Mouse (Mus musculus): ENCODE measurements at regions not wholly inside any gene's neighbourhood (a gene's known extent, or its start where the extent isn't known, plus 50 kb on each side); places are given as distances from the start of the nearest gene placed in this dataset.

DNA sequence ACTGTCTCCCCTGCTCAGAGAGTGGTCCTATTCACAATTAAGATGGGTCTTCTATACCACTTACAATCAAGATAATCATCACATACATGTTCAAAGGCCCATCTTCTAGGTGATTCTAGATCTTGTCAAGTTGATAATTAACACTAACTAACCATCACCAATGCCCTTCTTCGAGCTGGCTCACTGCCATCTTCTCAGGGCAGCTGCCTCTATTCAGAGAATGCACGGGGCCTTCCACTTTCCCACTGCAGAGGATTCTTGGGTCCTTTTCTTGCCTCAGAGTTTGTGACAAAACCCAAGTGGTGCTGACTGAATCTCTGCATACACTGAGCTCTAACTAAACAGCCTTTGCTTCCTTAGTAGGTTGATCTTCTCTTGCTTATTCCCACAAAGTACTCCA is 142.4 kb downstream of the Gm19410 start:
- no peaks in the 10 kb centered on the region for H3K36me3 ChIP-seq (replicated peaks; ENCODE audit: control insufficient read depth, insufficient read depth, low read depth)
- no peak overlapping the region for H3K4me3 ChIP-seq (ENCODE audit: insufficient read depth in 1 of 2, low read depth in 2 of 2, low read length in 2 of 2)
- H3K4me2 ChIP-seq (ENCODE audit: low read depth) = no peak overlapping the region
- TF ChIP-seq EP300 (IDR thresholded peaks at IDR 0.05; ENCODE audit: low read depth) = no peak
- no peak for TF ChIP-seq CTCF (IDR thresholded peaks at IDR 0.05; ENCODE audit: low read depth)
- no peaks in the 10 kb centered on the region for H3K27me3 ChIP-seq (ENCODE audit: control insufficient read depth, insufficient read depth, low read length)
- no peak overlapping the region for H3K27ac ChIP-seq
- 53% methylated on average over 2 of the region's 2 CpGs for WGBS (ENCODE audit: insufficient replicate concordance)
- H3K9me3 ChIP-seq (ENCODE audit: control insufficient read depth, low read length) = no peaks in the 10 kb centered on the region
- H3K4me1 ChIP-seq (replicated peaks; ENCODE audit: control insufficient read depth in 2 of 2, insufficient read depth in 2 of 2, low read length in 1 of 2) = peaks cover 0 to 4% of the 10 kb centered on the region in 2 experiments; a peak in 1 of 4 replicates
- no peak for ATAC-seq (ENCODE audit: insufficient read depth)
- DNase-seq (ENCODE audit: low read depth in 3 of 3, low spot score in 3 of 3) = no peak
- no peak overlapping the region for H3K9ac ChIP-seq (replicated peaks)

DNA sequence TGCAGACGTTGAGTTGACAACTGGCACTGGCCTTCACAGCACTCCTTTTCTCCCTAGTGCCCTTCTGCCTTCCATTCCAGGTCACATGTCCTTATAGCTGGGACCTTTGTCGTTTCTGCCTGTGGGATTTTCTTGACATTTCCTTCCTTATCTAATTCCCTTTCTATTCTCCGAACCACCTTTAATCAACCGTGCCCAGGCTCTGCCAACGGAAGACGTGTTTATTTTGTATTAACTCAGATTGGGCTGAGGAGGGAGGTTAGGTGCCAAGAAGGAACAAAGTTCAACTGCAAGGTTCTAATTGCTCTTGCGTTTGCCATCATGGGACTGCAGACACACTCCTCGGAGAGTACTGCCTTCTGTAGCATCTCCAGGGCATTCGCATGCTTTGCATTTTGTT is 146.7 kb downstream of the Gm19410 start:
- Histone ChIP-seq H3K9me3 (ENCODE audit: control insufficient read depth, low read length) (no peaks in the 10 kb centered on the region), H3K9ac (replicated peaks) (no peak overlapping the region), H3K4me1 (replicated peaks; ENCODE audit: control insufficient read depth in 2 of 2, insufficient read depth in 2 of 2, low read length in 1 of 2) (peaks cover 0 to 7% of the 10 kb centered on the region in 2 experiments; a peak in 1 of 4 replicates), H3K27me3 (ENCODE audit: control insufficient read depth, insufficient read depth, low read length) (no peaks in the 10 kb centered on the region), H3K36me3 (replicated peaks; ENCODE audit: control insufficient read depth, insufficient read depth, low read depth) (no peaks in the 10 kb centered on the region), H3K27ac (no peak overlapping the region), H3K4me2 (ENCODE audit: low read depth) (no peak overlapping the region), H3K4me3 (ENCODE audit: insufficient read depth in 1 of 2, low read depth in 2 of 2, low read length in 2 of 2) (no peak overlapping the region)
- 60% methylated on average over 9 of the region's 9 CpGs for WGBS (ENCODE audit: insufficient replicate concordance)
- ATAC-seq (ENCODE audit: insufficient read depth) = no peak
- no peak for DNase-seq (ENCODE audit: low read depth in 3 of 3, low spot score in 3 of 3)
- no peak for TF ChIP-seq CTCF (IDR thresholded peaks at IDR 0.05; ENCODE audit: low read depth)
- no peak for TF ChIP-seq EP300 (IDR thresholded peaks at IDR 0.05; ENCODE audit: low read depth)

GRCm38 (mm10) chr8:35915878-35916518 is 150.4 kb downstream of the Gm19410 start:
- ATAC-seq (ENCODE audit: insufficient read depth) (no peak), DNase-seq (ENCODE audit: low read depth in 3 of 3, low spot score in 3 of 3) (no peak)
- WGBS (ENCODE audit: insufficient replicate concordance) = 52% methylated on average over 10 of the region's 10 CpGs
- no peak overlapping the region for H3K4me2 ChIP-seq (ENCODE audit: low read depth)
- H3K36me3 ChIP-seq (replicated peaks; ENCODE audit: control insufficient read depth, insufficient read depth, low read depth) = no peaks in the 10 kb centered on the region
- no peaks in the 10 kb centered on the region for H3K27me3 ChIP-seq (ENCODE audit: control insufficient read depth, insufficient read depth, low read length)
- TF ChIP-seq CTCF (IDR thresholded peaks at IDR 0.05; ENCODE audit: low read depth) = no peak
- peaks cover 0 to 9% of the 10 kb centered on the region in 2 experiments; a peak in 2 of 4 replicates for H3K4me1 ChIP-seq (replicated peaks; ENCODE audit: control insufficient read depth in 2 of 2, insufficient read depth in 2 of 2, low read length in 1 of 2)
- no peak overlapping the region for H3K27ac ChIP-seq
- no peak overlapping the region for H3K4me3 ChIP-seq (ENCODE audit: insufficient read depth in 1 of 2, low read depth in 2 of 2, low read length in 2 of 2)
- H3K9me3 ChIP-seq (ENCODE audit: control insufficient read depth, low read length) = no peaks in the 10 kb centered on the region
- no peak overlapping the region for H3K9ac ChIP-seq (replicated peaks)

GRCm38 (mm10) chr8:35917573-35917972 is 152.0 kb downstream of the Gm19410 start:
- Histone ChIP-seq H3K36me3 (replicated peaks; ENCODE audit: control insufficient read depth, insufficient read depth, low read depth) (no peaks in the 10 kb centered on the region), H3K27ac (no peak overlapping the region), H3K4me2 (ENCODE audit: low read depth) (no peak overlapping the region), H3K4me3 (ENCODE audit: insufficient read depth in 1 of 2, low read depth in 2 of 2, low read length in 2 of 2) (no peak overlapping the region), H3K9me3 (ENCODE audit: control insufficient read depth, low read length) (no peaks in the 10 kb centered on the region), H3K4me1 (replicated peaks; ENCODE audit: control insufficient read depth in 2 of 2, insufficient read depth in 2 of 2, low read length in 1 of 2) (peaks cover 0 to 8% of the 10 kb centered on the region in 2 experiments; a peak in 2 of 4 replicates), H3K27me3 (ENCODE audit: control insufficient read depth, insufficient read depth, low read length) (no peaks in the 10 kb centered on the region), H3K9ac (replicated peaks) (no peak overlapping the region)
- DNase-seq (ENCODE audit: low read depth in 3 of 3, low spot score in 3 of 3) (no peak), ATAC-seq (ENCODE audit: insufficient read depth) (no peak)
- TF ChIP-seq CTCF (IDR thresholded peaks at IDR 0.05; ENCODE audit: low read depth) (no peak), EP300 (IDR thresholded peaks at IDR 0.05; ENCODE audit: low read depth) (no peak)
- WGBS (ENCODE audit: insufficient replicate concordance) = 47% methylated on average over 3 of the region's 3 CpGs

DNA sequence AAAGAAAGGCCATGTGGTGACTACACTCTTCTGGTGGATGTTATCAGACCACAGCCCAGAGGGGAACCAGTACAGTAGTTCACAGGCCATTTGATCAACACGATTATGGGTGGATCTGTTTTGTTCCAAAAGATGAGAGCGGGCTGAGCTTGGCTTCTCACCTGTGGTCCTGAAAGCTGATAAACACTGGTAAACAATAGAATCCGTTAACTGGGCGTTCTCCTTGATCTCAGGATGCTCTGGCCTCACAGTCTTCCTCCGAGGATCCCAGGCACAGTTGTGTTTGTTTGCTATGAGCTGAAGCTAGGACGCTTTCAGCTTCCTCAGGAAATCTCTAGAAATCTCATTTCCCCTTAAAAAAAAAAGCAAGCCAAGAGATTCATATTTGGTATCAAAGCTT is 153.9 kb downstream of the Gm19410 start:
- TF ChIP-seq EP300 (IDR thresholded peaks at IDR 0.05; ENCODE audit: low read depth) (no peak), CTCF (IDR thresholded peaks at IDR 0.05; ENCODE audit: low read depth) (no peak)
- no peak overlapping the region for H3K4me2 ChIP-seq (ENCODE audit: low read depth)
- no peak overlapping the region for H3K27ac ChIP-seq
- WGBS (ENCODE audit: insufficient replicate concordance) = 36% methylated on average over 6 of the region's 6 CpGs
- H3K9me3 ChIP-seq (ENCODE audit: control insufficient read depth, low read length) = no peaks in the 10 kb centered on the region
- H3K9ac ChIP-seq (replicated peaks) = no peak overlapping the region
- H3K27me3 ChIP-seq (ENCODE audit: control insufficient read depth, insufficient read depth, low read length) = no peaks in the 10 kb centered on the region
- no peak for ATAC-seq (ENCODE audit: insufficient read depth)
- peaks cover 0 to 8% of the 10 kb centered on the region in 2 experiments; a peak in 2 of 4 replicates for H3K4me1 ChIP-seq (replicated peaks; ENCODE audit: control insufficient read depth in 2 of 2, insufficient read depth in 2 of 2, low read length in 1 of 2)
- no peak overlapping the region for H3K4me3 ChIP-seq (ENCODE audit: insufficient read depth in 1 of 2, low read depth in 2 of 2, low read length in 2 of 2)
- DNase-seq (ENCODE audit: low read depth in 3 of 3, low spot score in 3 of 3) = no peak
- no peaks in the 10 kb centered on the region for H3K36me3 ChIP-seq (replicated peaks; ENCODE audit: control insufficient read depth, insufficient read depth, low read depth)

Measured in liver, embryonic 14.5 days (tissue).